Mouse (Mus musculus) bone marrow, adult 2 months (tissue): ENCODE measurements around the gene Layn. TPM values are rescaled to one million over a fixed set of nuclear protein-coding genes. Genes with fewer than 3 reads are reported as not detected.

Experiments used
- H3K27ac ChIP-seq: fragments of 200-500 bp; 2 replicates; pipeline ENCODE4 v1.5.1; 2012; ENCODE audit warnings: low read depth, mild to moderate bottlenecking, control low read depth, inconsistent platforms, low read length; ENCODE audit not compliant: control insufficient read depth, poor library complexity, insufficient read depth
- H3K4me1 ChIP-seq: fragments of 200-500 bp; 2 replicates; pipeline ENCODE4 v1.6.1; 2011; ENCODE audit warnings: low read length; ENCODE audit not compliant: control insufficient read depth, insufficient read depth
- H3K4me3 ChIP-seq: fragments of 200-500 bp; replicated peaks from 2 replicates; pipeline ENCODE3; 2011; ENCODE audit warnings: mild to moderate bottlenecking, low read depth, low read length, control low read depth; ENCODE audit not compliant: control insufficient read depth
- CTCF ChIP-seq: fragments of 200-500 bp; IDR thresholded peaks from 2 replicates; pipeline ENCODE4 v1.5.1; 2011; ENCODE audit warnings: low read length, control low read depth; ENCODE audit not compliant: control insufficient read depth, insufficient read depth
- POLR2A ChIP-seq: fragments of 200-500 bp; IDR thresholded peaks from 2 replicates; pipeline ENCODE4 v1.6.1; 2011; ENCODE audit warnings: low read depth, mild to moderate bottlenecking, control low read depth, low read length, borderline replicate concordance; ENCODE audit not compliant: control insufficient read depth
- WGBS: fragments of 180-500 bp; shearing (Covaris S2); methylation state at CpG from one replicate; pipeline ENCODE4 v1.1.7; 2018; 5-methylcytosine and 5-hydroxymethylcytosine counted together
- polyA plus RNA-seq: library from polyadenylated mRNA; stranded (reverse); fragments of >200 nt; gene quantifications from 2 replicates; pipeline ENCODE4 v1.2.4, GENCODE M21; 2011; ENCODE audit warnings: low replicate concordance; ENCODE audit not compliant: missing spikeins, insufficient read depth, insufficient read length

Layn gene
- polyA plus RNA-seq, 1 experiment = 4.5 TPM

GRCm38 (mm10) chr9:51052180-51052579 is 24.7 kb downstream of the Layn start:
- H3K27ac ChIP-seq = no peak overlapping the region
- H3K4me3 ChIP-seq = no peak overlapping the region
- TF ChIP-seq POLR2A = no peak
- no peaks in the 10 kb centered on the region for H3K4me1 ChIP-seq
- WGBS = 31% methylated on average over 3 of the region's 3 CpGs

- WGBS = 74% methylated on average over 6 of the region's 6 CpGs
- Histone ChIP-seq H3K4me3 (no peak overlapping the region), H3K27ac (no peak overlapping the region), H3K4me1 (no peaks in the 10 kb centered on the region)
- TF ChIP-seq POLR2A (no peak), CTCF (no peak)
Measured at GRCm38 (mm10) chr9:51042136-51042535, 34.8 kb downstream of the Layn start.

GRCm38 (mm10) chr9:51041491-51041980 is 35.4 kb downstream of the Layn start:
- 85% methylated on average over 7 of the region's 7 CpGs for WGBS
- Histone ChIP-seq H3K4me3 (no peak overlapping the region), H3K27ac (no peak overlapping the region), H3K4me1 (no peaks in the 10 kb centered on the region)
- no peak for TF ChIP-seq CTCF
- no peak for TF ChIP-seq POLR2A

GRCm38 (mm10) chr9:51032785-51033529 is 43.9 kb downstream of the Layn start:
- H3K4me1 ChIP-seq = peaks cover 1% of the 10 kb centered on the region
- WGBS = 69% methylated on average over 3 of the region's 3 CpGs
- H3K27ac ChIP-seq = no peak overlapping the region
- H3K4me3 ChIP-seq = no peak overlapping the region
- TF ChIP-seq CTCF (no peak), POLR2A (no peak)

GRCm38 (mm10) chr9:51032291-51032690 is 44.6 kb downstream of the Layn start:
- 33% methylated on average over 8 of the region's 8 CpGs for WGBS
- H3K27ac ChIP-seq = no peak overlapping the region
- H3K4me1 ChIP-seq = peaks cover 1% of the 10 kb centered on the region
- H3K4me3 ChIP-seq = no peak overlapping the region
- TF ChIP-seq CTCF (no peak), POLR2A (no peak)

- 73% methylated on average over 6 of the region's 6 CpGs for WGBS
- H3K4me3 ChIP-seq = no peak overlapping the region
- TF ChIP-seq POLR2A = no peak
- no peak for TF ChIP-seq CTCF
- no peak overlapping the region for H3K27ac ChIP-seq
- H3K4me1 ChIP-seq = peaks cover 1% of the 10 kb centered on the region
Measured at GRCm38 (mm10) chr9:51031603-51032002, 45.3 kb downstream of the Layn start.

GRCm38 (mm10) chr9:51030147-51030546 is 46.7 kb downstream of the Layn start:
- 2% methylated on average over 1 of the region's 1 CpGs for WGBS
- peaks cover 1% of the 10 kb centered on the region for H3K4me1 ChIP-seq
- no peak overlapping the region for H3K4me3 ChIP-seq
- TF ChIP-seq CTCF = no peak
- TF ChIP-seq POLR2A = no peak
- H3K27ac ChIP-seq = no peak overlapping the region

GRCm38 (mm10) chr9:51026952-51027351 is 49.9 kb downstream of the Layn start:
- 84% methylated on average over 1 of the region's 1 CpGs for WGBS
- no peak for TF ChIP-seq POLR2A
- no peak for TF ChIP-seq CTCF
- no peak overlapping the region for H3K4me3 ChIP-seq
- H3K4me1 ChIP-seq = peaks cover under 1% of the 10 kb centered on the region; the same call in 1 of the 2 replicates
- no peak overlapping the region for H3K27ac ChIP-seq
